Mouse (Mus musculus): ENCODE results near the gene Cnppd1. TPM values are rescaled to one million over a fixed set of nuclear protein-coding genes. Genes with fewer than 3 reads are reported as not detected.

Cnppd1 gene
- polyA plus RNA-seq, 1 experiment from 2014 or later: 67.8 TPM

GRCm38 (mm10) chr1:75158990-75159389 lies 16.5 kb upstream of the Cnppd1 start:
- Histone ChIP-seq H3K36me3 (ENCODE audit: insufficient read depth, low read length) (no peaks in the 10 kb centered on the region), H3K27ac (ENCODE audit: low read length) (no peak overlapping the region), H3K4me2 (replicated peaks; ENCODE audit: low read depth, low read length) (no peak overlapping the region), H3K27me3 (replicated peaks; ENCODE audit: insufficient read depth, low read length) (no peaks in the 10 kb centered on the region), H3K4me3 (ENCODE audit: low read depth, low read length) (no peak overlapping the region), H3K9me3 (ENCODE audit: low read length) (no peaks in the 10 kb centered on the region), H3K4me1 (ENCODE audit: insufficient read depth, low read depth, low read length) (no peaks in the 10 kb centered on the region), H3K9ac (replicated peaks; ENCODE audit: low read depth) (no peak overlapping the region)
- TF ChIP-seq CTCF (IDR thresholded peaks at IDR 0.05) (no peak), EP300 (IDR thresholded peaks at IDR 0.05) (no peak)
- no peak for DNase-seq (ENCODE audit: low spot score)
- no peak for ATAC-seq

- DNase-seq (ENCODE audit: low spot score) (no peak), ATAC-seq (no peak)
- Histone ChIP-seq H3K4me3 (ENCODE audit: low read depth, low read length) (no peak overlapping the region), H3K9me3 (ENCODE audit: low read length) (no peaks in the 10 kb centered on the region), H3K36me3 (ENCODE audit: insufficient read depth, low read length) (no peaks in the 10 kb centered on the region), H3K9ac (replicated peaks; ENCODE audit: low read depth) (no peak overlapping the region), H3K4me1 (ENCODE audit: insufficient read depth, low read depth, low read length) (no peaks in the 10 kb centered on the region), H3K27me3 (replicated peaks; ENCODE audit: insufficient read depth, low read length) (no peaks in the 10 kb centered on the region), H3K27ac (ENCODE audit: low read length) (no peak overlapping the region), H3K4me2 (replicated peaks; ENCODE audit: low read depth, low read length) (no peak overlapping the region)
- TF ChIP-seq CTCF (IDR thresholded peaks at IDR 0.05) (no peak), EP300 (IDR thresholded peaks at IDR 0.05) (no peak)
- 28% methylated on average over 3 of the region's 3 CpGs for WGBS
Observed at GRCm38 (mm10) chr1:75155837-75156236, 13.3 kb upstream of the Cnppd1 start.

- Histone ChIP-seq H3K9me3 (ENCODE audit: low read length) (no peaks in the 10 kb centered on the region), H3K9ac (replicated peaks; ENCODE audit: low read depth) (no peak overlapping the region), H3K36me3 (ENCODE audit: insufficient read depth, low read length) (peaks cover 15% of the 10 kb centered on the region), H3K4me1 (ENCODE audit: insufficient read depth, low read depth, low read length) (no peaks in the 10 kb centered on the region), H3K4me3 (ENCODE audit: low read depth, low read length) (no peak overlapping the region), H3K27ac (ENCODE audit: low read length) (no peak overlapping the region), H3K4me2 (replicated peaks; ENCODE audit: low read depth, low read length) (no peak overlapping the region), H3K27me3 (replicated peaks; ENCODE audit: insufficient read depth, low read length) (no peaks in the 10 kb centered on the region)
- ATAC-seq: no peak
- TF ChIP-seq CTCF (IDR thresholded peaks at IDR 0.05) (no peak), EP300 (IDR thresholded peaks at IDR 0.05) (no peak)
- DNase-seq (ENCODE audit: low spot score): no peak
- WGBS: 83% methylated on average over 4 of the region's 4 CpGs
Observed at GRCm38 (mm10) chr1:75148727-75149126, 6.2 kb upstream of the Cnppd1 start.

DNA sequence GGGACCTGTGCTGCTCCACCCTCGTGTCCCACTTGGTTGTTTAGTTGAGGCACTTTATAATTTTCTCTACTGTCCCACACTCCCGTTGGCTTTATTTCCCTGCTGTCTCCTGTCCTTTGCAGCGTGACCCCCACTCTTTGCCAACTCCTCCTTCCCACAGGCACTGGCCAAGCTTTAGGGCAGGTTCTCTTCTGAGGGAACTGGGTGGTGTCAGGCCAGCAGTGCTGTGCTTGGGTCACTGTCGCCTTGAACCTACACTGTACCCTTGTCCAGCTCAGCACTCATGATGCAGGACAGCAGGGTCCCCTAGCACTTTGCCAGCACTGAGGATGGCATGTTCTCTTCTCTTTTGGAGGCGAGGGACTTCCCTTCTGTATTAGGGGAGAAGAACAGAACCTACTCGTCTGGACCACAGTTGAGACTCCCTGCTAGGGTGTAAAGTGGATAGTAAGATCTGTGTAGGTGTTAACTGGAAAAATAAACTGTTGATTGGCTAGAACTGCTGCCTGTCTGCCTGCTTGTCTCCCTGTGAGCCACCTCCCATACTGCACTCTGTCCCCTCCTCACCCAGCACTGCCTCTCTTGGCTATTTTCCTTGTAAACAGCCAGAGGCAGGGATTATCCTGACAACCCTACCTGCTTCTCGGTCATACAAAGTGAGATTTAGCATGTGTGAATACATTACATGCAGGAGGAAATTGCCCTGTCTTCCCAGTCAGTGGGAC lies 5.1 kb upstream of the Cnppd1 start:
- Histone ChIP-seq H3K4me3 (ENCODE audit: low read depth, low read length) (no peak overlapping the region), H3K4me2 (replicated peaks; ENCODE audit: low read depth, low read length) (no peak overlapping the region), H3K4me1 (ENCODE audit: insufficient read depth, low read depth, low read length) (peaks cover 4% of the 10 kb centered on the region; the same call in 1 of the 2 replicates), H3K27me3 (replicated peaks; ENCODE audit: insufficient read depth, low read length) (no peaks in the 10 kb centered on the region), H3K36me3 (ENCODE audit: insufficient read depth, low read length) (peaks cover 15% of the 10 kb centered on the region), H3K9me3 (ENCODE audit: low read length) (no peaks in the 10 kb centered on the region), H3K9ac (replicated peaks; ENCODE audit: low read depth) (no peak overlapping the region), H3K27ac (ENCODE audit: low read length) (no peak overlapping the region)
- WGBS: 79% methylated on average over 7 of the region's 7 CpGs
- ATAC-seq: no peak
- TF ChIP-seq EP300 (IDR thresholded peaks at IDR 0.05) (no peak), CTCF (IDR thresholded peaks at IDR 0.05) (no peak)
- DNase-seq (ENCODE audit: low spot score): no peak

DNA sequence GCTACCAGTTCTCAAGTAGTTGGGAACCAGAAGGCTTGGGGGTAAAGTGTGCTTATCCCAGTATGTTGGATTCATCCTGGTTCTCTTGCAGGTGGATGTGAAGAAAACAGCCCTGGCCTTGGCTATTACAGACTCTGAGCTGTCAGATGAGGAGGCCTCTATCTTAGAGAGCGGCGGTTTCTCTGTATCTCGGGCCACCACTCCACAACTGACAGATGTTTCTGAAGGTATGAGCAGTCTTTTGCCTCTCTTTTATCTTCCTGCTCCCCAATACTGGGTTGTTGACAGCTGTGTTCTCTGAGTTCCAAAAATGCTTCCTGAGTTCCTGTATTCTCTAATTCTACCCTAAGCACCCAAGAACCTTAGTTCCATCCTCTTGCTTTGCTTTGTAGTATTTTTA lies 3.1 kb upstream of the Cnppd1 start:
- DNase-seq (ENCODE audit: low spot score): no peak
- Histone ChIP-seq H3K9ac (replicated peaks; ENCODE audit: low read depth) (no peak overlapping the region), H3K4me1 (ENCODE audit: insufficient read depth, low read depth, low read length) (peaks cover 4% of the 10 kb centered on the region; the same call in 1 of the 2 replicates), H3K4me3 (ENCODE audit: low read depth, low read length) (no peak overlapping the region), H3K36me3 (ENCODE audit: insufficient read depth, low read length) (peaks cover 15% of the 10 kb centered on the region), H3K9me3 (ENCODE audit: low read length) (no peaks in the 10 kb centered on the region), H3K27ac (ENCODE audit: low read length) (no peak overlapping the region), H3K4me2 (replicated peaks; ENCODE audit: low read depth, low read length) (no peak overlapping the region), H3K27me3 (replicated peaks; ENCODE audit: insufficient read depth, low read length) (no peaks in the 10 kb centered on the region)
- WGBS: 96% methylated on average over 3 of the region's 3 CpGs
- ATAC-seq: no peak
- TF ChIP-seq CTCF (IDR thresholded peaks at IDR 0.05) (no peak), EP300 (IDR thresholded peaks at IDR 0.05) (no peak)

- Histone ChIP-seq H3K27me3 (replicated peaks; ENCODE audit: insufficient read depth, low read length) (no peaks in the 10 kb centered on the region), H3K4me2 (replicated peaks; ENCODE audit: low read depth, low read length) (peak overlapping the region; percentile 89), H3K4me3 (ENCODE audit: low read depth, low read length) (peak overlapping the region; percentile 81), H3K27ac (ENCODE audit: low read length) (peak overlapping the region; percentile 98), H3K9me3 (ENCODE audit: low read length) (no peaks in the 10 kb centered on the region), H3K36me3 (ENCODE audit: insufficient read depth, low read length) (peaks cover 20% of the 10 kb centered on the region), H3K4me1 (ENCODE audit: insufficient read depth, low read depth, low read length) (peaks cover 4% of the 10 kb centered on the region; the same call in 1 of the 2 replicates), H3K9ac (replicated peaks; ENCODE audit: low read depth) (peak overlapping the region; percentile 77)
- ATAC-seq (peak; percentile 53), DNase-seq (ENCODE audit: low spot score) (peak; percentile 81)
- TF ChIP-seq EP300 (IDR thresholded peaks at IDR 0.05) (no peak), CTCF (IDR thresholded peaks at IDR 0.05) (no peak)
- WGBS: 0% methylated on average over 53 of the region's 53 CpGs
Observed at GRCm38 (mm10) chr1:75141486-75142190, 873 bp downstream of the Cnppd1 start.

Data from lung, postnatal 0 days (tissue).